Mouse (Mus musculus): ENCODE measurements at regions not wholly inside any gene's neighbourhood (a gene's known extent, or its start where the extent isn't known, plus 50 kb on each side); places are given as distances from the start of the nearest gene placed in this dataset.

DNA sequence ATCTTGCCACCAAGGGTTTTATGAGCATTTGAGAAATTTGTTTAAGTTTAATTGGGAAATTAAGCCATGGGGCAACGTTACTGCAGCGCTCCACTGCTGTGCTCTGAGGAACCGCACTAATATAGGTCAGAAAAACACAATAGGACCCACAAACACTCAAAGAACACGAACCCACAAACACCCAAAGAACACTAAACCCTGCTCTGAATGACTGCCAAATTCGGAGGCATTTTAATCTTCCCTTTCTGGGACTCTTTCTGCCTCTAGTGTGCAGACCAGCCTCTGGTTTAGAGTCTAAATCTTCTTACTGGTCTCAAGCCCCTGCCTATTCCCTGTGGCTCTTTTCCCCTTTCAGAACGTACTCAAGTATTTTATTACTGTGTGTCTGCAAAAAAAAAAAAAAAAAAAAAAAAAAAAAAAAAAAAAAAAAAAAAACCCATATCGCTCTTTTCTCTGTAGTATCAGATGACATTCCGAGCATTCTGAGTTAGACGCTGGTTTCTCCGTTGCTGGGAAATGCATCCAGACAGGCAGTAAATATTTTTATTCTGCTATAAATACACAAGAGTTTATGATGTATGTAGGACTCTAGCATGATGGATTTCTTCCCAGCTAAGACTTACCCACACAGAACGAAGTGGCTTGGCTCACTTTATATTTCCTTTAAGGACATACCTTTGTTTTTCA is 186.7 kb upstream of the Ednrb start:
- TF ChIP-seq CTCF (IDR thresholded peaks at IDR 0.05; ENCODE audit: low read depth), result no peak
- ATAC-seq, result no peak
- H3K4me1 ChIP-seq (replicated peaks; ENCODE audit: control insufficient read depth, insufficient read depth, low read length), result no peaks in the 10 kb centered on the region
- no peak overlapping the region for H3K4me3 ChIP-seq (ENCODE audit: low read depth, low read length)
- 52% methylated on average over 11 of the region's 11 CpGs for WGBS
- H3K9me3 ChIP-seq (ENCODE audit: control insufficient read depth), result no peaks in the 10 kb centered on the region
- H3K27ac ChIP-seq (ENCODE audit: low read depth, low read length), result no peak overlapping the region
- no peaks in the 10 kb centered on the region for H3K27me3 ChIP-seq (replicated peaks; ENCODE audit: control insufficient read depth, insufficient read depth, low read length)
- no peak overlapping the region for H3K9ac ChIP-seq (ENCODE audit: low read depth, low read length)
- H3K36me3 ChIP-seq (ENCODE audit: control insufficient read depth, insufficient read depth), result no peaks in the 10 kb centered on the region
- H3K4me2 ChIP-seq (replicated peaks; ENCODE audit: low read depth), result no peak overlapping the region

GRCm38 (mm10) chr14:104029668-104030530 is 185.7 kb upstream of the Ednrb start:
- Histone ChIP-seq H3K36me3 (ENCODE audit: control insufficient read depth, insufficient read depth) (no peaks in the 10 kb centered on the region), H3K9me3 (ENCODE audit: control insufficient read depth) (no peaks in the 10 kb centered on the region), H3K27me3 (replicated peaks; ENCODE audit: control insufficient read depth, insufficient read depth, low read length) (no peaks in the 10 kb centered on the region), H3K27ac (ENCODE audit: low read depth, low read length) (no peak overlapping the region), H3K4me3 (ENCODE audit: low read depth, low read length) (no peak overlapping the region), H3K4me2 (replicated peaks; ENCODE audit: low read depth) (no peak overlapping the region), H3K9ac (ENCODE audit: low read depth, low read length) (no peak overlapping the region), H3K4me1 (replicated peaks; ENCODE audit: control insufficient read depth, insufficient read depth, low read length) (no peaks in the 10 kb centered on the region)
- WGBS, result 69% methylated on average over 20 of the region's 20 CpGs
- no peak for TF ChIP-seq CTCF (IDR thresholded peaks at IDR 0.05; ENCODE audit: low read depth)
- no peak for ATAC-seq

- no peak overlapping the region for H3K9ac ChIP-seq (ENCODE audit: low read depth, low read length)
Measured at GRCm38 (mm10) chr14:104027900-104028285, 183.7 kb upstream of the Ednrb start.

GRCm38 (mm10) chr14:104027077-104027899 is 183.1 kb upstream of the Ednrb start:
- no peak overlapping the region for H3K27ac ChIP-seq (ENCODE audit: low read depth, low read length)
- no peak; the same call in 1 of the 2 replicates for ATAC-seq
- H3K4me2 ChIP-seq (replicated peaks; ENCODE audit: low read depth), result peak overlapping the region; percentile 31; the same call in 1 of the 2 replicates
- peak; percentile 88 for TF ChIP-seq CTCF (IDR thresholded peaks at IDR 0.05; ENCODE audit: low read depth)
- no peaks in the 10 kb centered on the region for H3K27me3 ChIP-seq (replicated peaks; ENCODE audit: control insufficient read depth, insufficient read depth, low read length)
- H3K4me3 ChIP-seq (ENCODE audit: low read depth, low read length), result no peak overlapping the region
- H3K9me3 ChIP-seq (ENCODE audit: control insufficient read depth), result no peaks in the 10 kb centered on the region
- 27% methylated on average over 17 of the region's 17 CpGs for WGBS
- H3K4me1 ChIP-seq (replicated peaks; ENCODE audit: control insufficient read depth, insufficient read depth, low read length), result no peaks in the 10 kb centered on the region
- H3K36me3 ChIP-seq (ENCODE audit: control insufficient read depth, insufficient read depth), result no peaks in the 10 kb centered on the region
- no peak overlapping the region for H3K9ac ChIP-seq (ENCODE audit: low read depth, low read length)

More at GRCm38 (mm10) chr14:104027900-104028285, 183.7 kb upstream of the Ednrb start:
- Histone ChIP-seq H3K4me1 (replicated peaks; ENCODE audit: control insufficient read depth, insufficient read depth, low read length) (no peaks in the 10 kb centered on the region), H3K9me3 (ENCODE audit: control insufficient read depth) (no peaks in the 10 kb centered on the region), H3K27me3 (replicated peaks; ENCODE audit: control insufficient read depth, insufficient read depth, low read length) (no peaks in the 10 kb centered on the region), H3K27ac (ENCODE audit: low read depth, low read length) (no peak overlapping the region), H3K4me3 (ENCODE audit: low read depth, low read length) (no peak overlapping the region), H3K36me3 (ENCODE audit: control insufficient read depth, insufficient read depth) (no peaks in the 10 kb centered on the region), H3K4me2 (replicated peaks; ENCODE audit: low read depth) (no peak overlapping the region)
- TF ChIP-seq CTCF (IDR thresholded peaks at IDR 0.05; ENCODE audit: low read depth), result no peak
- ATAC-seq, result no peak
- 94% methylated on average over 8 of the region's 8 CpGs for WGBS

GRCm38 (mm10) chr14:104008538-104008937 is 164.3 kb upstream of the Ednrb start:
- no peaks in the 10 kb centered on the region for H3K27me3 ChIP-seq (replicated peaks; ENCODE audit: control insufficient read depth, insufficient read depth, low read length)
- no peaks in the 10 kb centered on the region for H3K4me1 ChIP-seq (replicated peaks; ENCODE audit: control insufficient read depth, insufficient read depth, low read length)
- no peaks in the 10 kb centered on the region for H3K9me3 ChIP-seq (ENCODE audit: control insufficient read depth)
- whole genome bisulfite sequencing, result 89% methylated on average over 1 of the region's 1 CpGs
- no peak overlapping the region for H3K27ac ChIP-seq (ENCODE audit: low read depth, low read length)
- ATAC-seq, result no peak
- H3K9ac ChIP-seq (ENCODE audit: low read depth, low read length), result no peak overlapping the region
- no peaks in the 10 kb centered on the region for H3K36me3 ChIP-seq (ENCODE audit: control insufficient read depth, insufficient read depth)
- TF ChIP-seq CTCF (IDR thresholded peaks at IDR 0.05; ENCODE audit: low read depth), result no peak
- H3K4me3 ChIP-seq (ENCODE audit: low read depth, low read length), result no peak overlapping the region
- no peak overlapping the region for H3K4me2 ChIP-seq (replicated peaks; ENCODE audit: low read depth)

- no peak overlapping the region for H3K4me3 ChIP-seq (ENCODE audit: low read depth, low read length)
- no peak for TF ChIP-seq CTCF (IDR thresholded peaks at IDR 0.05; ENCODE audit: low read depth)
- H3K27me3 ChIP-seq (replicated peaks; ENCODE audit: control insufficient read depth, insufficient read depth, low read length), result no peaks in the 10 kb centered on the region
- no peak overlapping the region for H3K9ac ChIP-seq (ENCODE audit: low read depth, low read length)
- H3K4me2 ChIP-seq (replicated peaks; ENCODE audit: low read depth), result no peak overlapping the region
- no peaks in the 10 kb centered on the region for H3K4me1 ChIP-seq (replicated peaks; ENCODE audit: control insufficient read depth, insufficient read depth, low read length)
- no peak for ATAC-seq
- no peak overlapping the region for H3K27ac ChIP-seq (ENCODE audit: low read depth, low read length)
- H3K9me3 ChIP-seq (ENCODE audit: control insufficient read depth), result no peaks in the 10 kb centered on the region
- no peaks in the 10 kb centered on the region for H3K36me3 ChIP-seq (ENCODE audit: control insufficient read depth, insufficient read depth)
- WGBS, result 64% methylated on average over 4 of the region's 4 CpGs
Measured at GRCm38 (mm10) chr14:104006426-104006825, 162.2 kb upstream of the Ednrb start.
